Mouse (Mus musculus) forebrain, embryonic 12.5 days (tissue): ENCODE data around the gene Tmem63b. TPM values are rescaled to one million over a fixed set of nuclear protein-coding genes. Genes with fewer than 3 reads are reported as not detected.

ENCODE experiments used
- ATAC-seq: fragments of 200-750 bp; cut with Nextera tagmentation; 2 replicates; pipeline ENCODE4 v1.8.0; 2017; ENCODE audit warnings: moderate TSS enrichment; ENCODE audit not compliant: low FRiP score
- H3K27ac ChIP-seq: fragments of 300-500 bp; sonication (generic); 2 replicates; pipeline ENCODE4 v1.5.1; 2016; ENCODE audit warnings: mild to moderate bottlenecking
- H3K27me3 ChIP-seq: fragments of 300-500 bp; sonication (generic); 2 replicates; pipeline ENCODE4 v1.6.1; 2016; ENCODE audit warnings: mild to moderate bottlenecking
- H3K36me3 ChIP-seq: fragments of 300-500 bp; sonication (generic); replicated peaks from 2 replicates; pipeline ENCODE4 v1.6.1; 2016; ENCODE audit warnings: mild to moderate bottlenecking
- H3K4me1 ChIP-seq: fragments of 300-500 bp; sonication (generic); 2 replicates; pipeline ENCODE4 v1.6.1; 2016
- H3K4me2 ChIP-seq: fragments of 300-500 bp; sonication (generic); 2 replicates; pipeline ENCODE4 v1.6.1; 2016; ENCODE audit warnings: mild to moderate bottlenecking, moderate library complexity
- H3K4me3 ChIP-seq: fragments of 300-500 bp; sonication (generic); replicated peaks from 2 replicates; pipeline ENCODE4 v1.5.1; 2016; ENCODE audit warnings: mild to moderate bottlenecking
- H3K9ac ChIP-seq: fragments of 300-500 bp; sonication (generic); 2 replicates; pipeline ENCODE4 v1.6.1; 2016; ENCODE audit warnings: mild to moderate bottlenecking
- H3K9me3 ChIP-seq: fragments of 300-500 bp; sonication (generic); 2 replicates; pipeline ENCODE4 v1.6.1; 2016
- WGBS: fragments of 180-500 bp; shearing (Covaris S2); methylation state at CpG from one replicate; pipeline ENCODE4 v1.1.7; 2016; 5-methylcytosine and 5-hydroxymethylcytosine counted together
- polyA plus RNA-seq: library from polyadenylated mRNA; unstranded; fragments of >200 nt; fragmentation: Nextera tagmentation; extraction: Ambion mirVana; gene quantifications from 2 replicates; pipeline ENCODE4 v1.2.1, GENCODE M21; 2016

Tmem63b gene
- polyA plus RNA-seq, 1 experiment from 2014 or later: 89.3 TPM

- Histone ChIP-seq H3K9me3 (no peaks in the 10 kb centered on the region), H3K4me1 (peaks cover 11% of the 10 kb centered on the region), H3K9ac (no peak overlapping the region), H3K27ac (no peak overlapping the region), H3K36me3 (peaks cover 14% of the 10 kb centered on the region), H3K4me2 (no peak overlapping the region), H3K4me3 (no peak overlapping the region), H3K27me3 (no peaks in the 10 kb centered on the region)
- WGBS: 58% methylated on average over 9 of the region's 16 CpGs
- no peak for ATAC-seq
Measured at GRCm38 (mm10) chr17:45700496-45701235, 14.0 kb upstream of the Tmem63b start.

GRCm38 (mm10) chr17:45699039-45699740 lies 12.5 kb upstream of the Tmem63b start:
- no peak overlapping the region for H3K4me2 ChIP-seq
- H3K9me3 ChIP-seq: no peaks in the 10 kb centered on the region
- no peak overlapping the region for H3K27ac ChIP-seq
- no peaks in the 10 kb centered on the region for H3K27me3 ChIP-seq
- 85% methylated on average over 3 of the region's 3 CpGs for WGBS
- ATAC-seq: no peak
- H3K9ac ChIP-seq: no peak overlapping the region
- peaks cover 14% of the 10 kb centered on the region for H3K36me3 ChIP-seq
- H3K4me3 ChIP-seq: no peak overlapping the region
- H3K4me1 ChIP-seq: peaks cover 14% of the 10 kb centered on the region

DNA sequence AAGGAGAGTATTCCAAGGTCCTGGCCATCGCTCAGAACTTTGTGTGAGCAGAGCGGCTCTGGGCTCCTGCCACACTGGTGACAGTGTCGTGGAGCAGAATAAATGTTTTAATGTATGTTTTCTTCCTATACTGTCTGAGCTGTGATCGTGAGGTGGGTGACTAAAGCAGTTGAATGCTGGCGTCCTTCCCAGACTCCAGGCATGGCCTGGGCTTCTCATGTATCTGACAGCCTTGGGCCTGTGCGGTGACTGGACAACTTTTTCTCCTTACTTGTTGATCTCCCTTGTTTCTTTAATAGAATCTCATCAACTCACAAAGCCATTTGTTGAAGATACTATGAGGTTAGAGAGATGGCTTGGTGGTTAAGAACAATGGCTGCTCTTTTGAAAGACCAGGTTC lies 11.7 kb upstream of the Tmem63b start:
- WGBS: 96% methylated on average over 6 of the region's 6 CpGs
- Histone ChIP-seq H3K4me2 (no peak overlapping the region), H3K27me3 (no peaks in the 10 kb centered on the region), H3K27ac (no peak overlapping the region), H3K36me3 (peaks cover 14% of the 10 kb centered on the region), H3K4me3 (no peak overlapping the region), H3K9ac (no peak overlapping the region), H3K9me3 (no peaks in the 10 kb centered on the region), H3K4me1 (peaks cover 14% of the 10 kb centered on the region)
- ATAC-seq: no peak

DNA sequence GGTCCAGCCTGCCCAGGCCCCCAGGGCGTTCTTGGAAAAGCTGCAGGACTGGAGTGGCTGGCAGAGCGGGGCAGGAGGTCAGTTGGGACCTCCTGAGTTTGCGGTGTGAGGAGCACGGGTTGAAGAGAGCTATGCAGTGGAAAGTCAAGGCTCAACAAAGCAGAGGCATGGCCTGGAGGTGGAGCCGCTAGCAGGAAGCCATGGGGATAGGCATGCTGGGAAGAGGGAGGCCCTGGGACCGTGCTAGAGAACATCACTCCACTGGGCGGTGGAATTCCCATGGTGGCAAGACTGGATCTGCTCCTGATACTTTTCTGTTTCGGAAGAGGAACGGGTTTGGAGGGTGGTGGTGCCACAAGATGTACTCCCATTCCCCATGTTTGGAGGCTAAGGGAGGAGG lies 10.3 kb upstream of the Tmem63b start:
- peaks cover 14% of the 10 kb centered on the region for H3K4me1 ChIP-seq
- 96% methylated on average over 9 of the region's 9 CpGs for WGBS
- H3K9ac ChIP-seq: no peak overlapping the region
- no peak overlapping the region for H3K4me2 ChIP-seq
- H3K4me3 ChIP-seq: no peak overlapping the region
- peaks cover 14% of the 10 kb centered on the region for H3K36me3 ChIP-seq
- H3K27ac ChIP-seq: no peak overlapping the region
- H3K27me3 ChIP-seq: no peaks in the 10 kb centered on the region
- no peak for ATAC-seq
- no peaks in the 10 kb centered on the region for H3K9me3 ChIP-seq

- H3K4me3 ChIP-seq: no peak overlapping the region
- H3K9ac ChIP-seq: no peak overlapping the region
- H3K36me3 ChIP-seq: peaks cover 14% of the 10 kb centered on the region
- H3K4me2 ChIP-seq: no peak overlapping the region
- H3K27me3 ChIP-seq: no peaks in the 10 kb centered on the region
- peaks cover 7% of the 10 kb centered on the region for H3K4me1 ChIP-seq
- H3K27ac ChIP-seq: 0 out of 2 replicates have a peak overlapping the region, but pooled peaks have one; percentile 2
- ATAC-seq: no peak
- H3K9me3 ChIP-seq: no peaks in the 10 kb centered on the region
- 77% methylated on average over 22 of the region's 23 CpGs for WGBS
Measured at GRCm38 (mm10) chr17:45695227-45696120, 8.8 kb upstream of the Tmem63b start.

GRCm38 (mm10) chr17:45693812-45694565 lies 7.3 kb upstream of the Tmem63b start:
- H3K4me2 ChIP-seq: no peak overlapping the region

DNA sequence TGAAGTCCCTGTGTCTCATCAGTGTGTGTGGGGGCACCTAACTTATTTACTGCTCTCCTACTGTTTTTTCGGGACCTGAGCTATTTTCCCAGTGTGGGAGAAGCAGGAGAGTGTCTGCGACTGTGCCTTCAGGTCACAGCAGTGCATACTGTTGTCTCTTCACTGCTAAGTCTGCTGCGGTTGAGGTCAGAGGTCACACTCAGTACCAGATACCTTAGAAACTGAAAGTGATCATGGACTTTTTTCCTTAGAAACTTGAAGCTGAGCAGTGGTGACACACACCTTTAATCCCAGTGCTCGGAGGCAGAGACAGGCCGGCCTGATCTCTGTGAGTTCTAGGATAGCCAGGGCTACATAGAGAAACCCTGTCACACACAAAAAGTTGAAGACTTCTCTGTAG lies 5.5 kb upstream of the Tmem63b start:
- WGBS: 90% methylated on average over 5 of the region's 5 CpGs
- no peak overlapping the region for H3K27ac ChIP-seq
- H3K4me3 ChIP-seq: no peak overlapping the region
- no peaks in the 10 kb centered on the region for H3K27me3 ChIP-seq
- no peak overlapping the region for H3K4me2 ChIP-seq
- no peaks in the 10 kb centered on the region for H3K9me3 ChIP-seq
- peaks cover 11% of the 10 kb centered on the region for H3K4me1 ChIP-seq
- H3K36me3 ChIP-seq: 0 out of 2 replicates have a peak, but pooled peaks cover 5% of the 10 kb centered on the region
- ATAC-seq: no peak
- no peak overlapping the region for H3K9ac ChIP-seq

More at GRCm38 (mm10) chr17:45693812-45694565, 7.3 kb upstream of the Tmem63b start:
- no peaks in the 10 kb centered on the region for H3K9me3 ChIP-seq
- 82% methylated on average over 18 of the region's 18 CpGs for WGBS
- H3K36me3 ChIP-seq: peaks cover 14% of the 10 kb centered on the region
- H3K4me1 ChIP-seq: 0 out of 2 replicates have a peak, but pooled peaks cover 3% of the 10 kb centered on the region
- H3K27me3 ChIP-seq: no peaks in the 10 kb centered on the region
- no peak overlapping the region for H3K9ac ChIP-seq
- H3K4me3 ChIP-seq: no peak overlapping the region
- ATAC-seq: no peak
- no peak overlapping the region for H3K27ac ChIP-seq

- H3K36me3 ChIP-seq: no peaks in the 10 kb centered on the region
- H3K27me3 ChIP-seq: no peaks in the 10 kb centered on the region
- no peak overlapping the region for H3K9ac ChIP-seq
- no peak overlapping the region for H3K4me3 ChIP-seq
- 83% methylated on average over 4 of the region's 4 CpGs for WGBS
- no peak for ATAC-seq
- peaks cover 15% of the 10 kb centered on the region for H3K4me1 ChIP-seq
- no peaks in the 10 kb centered on the region for H3K9me3 ChIP-seq
- no peak overlapping the region for H3K27ac ChIP-seq
- no peak overlapping the region for H3K4me2 ChIP-seq
Measured at GRCm38 (mm10) chr17:45690044-45690443, 3.3 kb upstream of the Tmem63b start.

- no peaks in the 10 kb centered on the region for H3K9me3 ChIP-seq
- no peaks in the 10 kb centered on the region for H3K27me3 ChIP-seq
- 89% methylated on average over 9 of the region's 9 CpGs for WGBS
- H3K27ac ChIP-seq: no peak overlapping the region
- no peak for ATAC-seq
- H3K4me1 ChIP-seq: peaks cover 22% of the 10 kb centered on the region
- no peak overlapping the region for H3K4me2 ChIP-seq
- no peaks in the 10 kb centered on the region for H3K36me3 ChIP-seq
- no peak overlapping the region for H3K9ac ChIP-seq
- H3K4me3 ChIP-seq: no peak overlapping the region
Measured at GRCm38 (mm10) chr17:45689120-45689519, 2.4 kb upstream of the Tmem63b start.

DNA sequence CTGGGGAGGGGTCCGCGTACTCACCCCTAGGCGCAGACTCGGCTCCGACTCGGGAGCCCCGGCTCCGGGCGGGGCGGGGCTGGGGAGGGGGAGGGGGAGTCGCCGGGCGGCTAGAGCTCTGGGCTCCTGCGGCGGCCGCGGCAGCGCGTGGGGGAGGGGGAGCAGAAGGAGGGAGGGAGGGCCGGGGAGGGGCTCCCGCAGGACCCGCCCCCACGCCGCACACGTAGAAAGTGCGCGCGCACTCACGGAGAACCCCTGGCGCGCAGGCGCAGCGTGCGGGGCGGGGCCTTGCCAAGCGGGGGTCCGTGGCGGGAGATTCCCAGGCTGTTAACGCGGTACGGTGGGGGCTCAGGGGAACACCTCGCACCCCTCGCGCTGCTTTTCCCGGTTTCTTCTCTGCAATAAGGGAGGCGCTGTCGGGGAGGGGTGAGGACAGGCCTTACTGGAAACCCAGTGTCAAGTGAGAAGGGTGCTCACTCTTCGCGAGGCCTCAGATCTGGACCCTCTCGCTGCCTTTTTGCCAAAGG lies 549 bp downstream of the Tmem63b start, which contains the start of gene Mrpl14:
TSS of gene Mrpl14 (plus strand) at position 230 of the 527 bp plus-strand sequence.
- no peaks in the 10 kb centered on the region for H3K27me3 ChIP-seq
- no peaks in the 10 kb centered on the region for H3K9me3 ChIP-seq
- 2% methylated on average over 37 of the region's 50 CpGs for WGBS
- peak within 1 kb of the TSS; percentile 88 for H3K9ac ChIP-seq
- no peaks in the 10 kb centered on the region for H3K36me3 ChIP-seq
- peaks cover 33% of the 10 kb centered on the region for H3K4me1 ChIP-seq
- H3K4me3 ChIP-seq: peak within 1 kb of the TSS; percentile 87
- peak; percentile 91 for ATAC-seq
- peak within 1 kb of the TSS; percentile 88 for H3K27ac ChIP-seq
- peak within 1 kb of the TSS; percentile 78 for H3K4me2 ChIP-seq
